Mouse (Mus musculus) adrenal gland, adult 2 months (tissue): ENCODE measurements around the gene Olfr957. TPM values are rescaled to one million over a fixed set of nuclear protein-coding genes. Genes with fewer than 3 reads are reported as not detected.
A peak's percentile ranks its signal among the peaks of the same experiment; 100 is the strongest.

Experiments used
- DNase-seq: peaks from one replicate; pipeline ENCODE4 v3.0.0; 2021
- long read RNA-seq: library from polyadenylated mRNA; stranded (forward); transcript quantifications from one replicate; pipeline ENCODE4 v2.0.0, GENCODE M21; 2021
- polyA plus RNA-seq: library from polyadenylated mRNA; depleted of rRNA; stranded (reverse); fragments of >200 nt; gene quantifications from 2 replicates; pipeline ENCODE4 v1.2.3, GENCODE M21; 2012; rRNA removed
- total RNA-seq, 2 experiments: library from RNA; stranded (reverse); gene quantifications; 2 replicates each; pipeline ENCODE4 v1.2.3; 2021

Gene Olfr957
- total RNA-seq (not detected), polyA plus RNA-seq (not detected in 2 replicates)
- long read RNA-seq, result 0 reads

DNA sequence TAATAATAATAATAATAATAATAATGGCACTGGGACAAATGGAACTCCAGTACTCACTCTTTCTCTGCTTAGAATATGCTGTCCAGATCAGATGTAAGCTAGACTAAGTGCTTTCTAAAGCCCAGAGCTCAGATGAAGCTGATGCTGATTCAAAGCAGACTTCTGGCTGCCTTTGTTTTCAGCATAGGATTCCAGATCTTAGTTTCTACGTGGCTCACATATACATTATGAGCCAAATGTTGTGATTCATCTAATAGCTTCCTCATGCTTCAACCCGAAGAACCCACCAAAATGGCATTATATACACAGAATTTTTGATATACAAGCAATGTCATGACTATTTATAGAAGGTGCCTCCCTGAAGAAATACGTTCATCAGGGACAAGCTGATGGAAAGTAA is at the start of gene Olfr957:
Olfr957 (minus strand) TSS at position 279 of the 400 bp plus-strand sequence.
- DNase-seq, result no peak

DNA sequence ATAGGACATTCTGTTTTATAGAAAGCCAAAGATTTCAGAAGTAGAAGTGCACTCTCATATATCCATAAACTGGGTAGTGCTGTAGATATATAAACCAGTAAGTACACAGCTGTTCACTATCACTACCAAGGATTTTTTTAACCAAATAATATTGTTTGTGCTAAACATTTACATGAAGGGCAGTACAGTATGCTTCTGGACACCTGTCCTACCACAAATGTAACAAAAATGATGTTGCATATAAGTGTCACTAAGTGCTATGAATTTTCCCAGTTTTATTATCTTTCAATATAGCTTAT is 42.7 kb upstream of the Olfr957 start:
- no peak for DNase-seq

DNA sequence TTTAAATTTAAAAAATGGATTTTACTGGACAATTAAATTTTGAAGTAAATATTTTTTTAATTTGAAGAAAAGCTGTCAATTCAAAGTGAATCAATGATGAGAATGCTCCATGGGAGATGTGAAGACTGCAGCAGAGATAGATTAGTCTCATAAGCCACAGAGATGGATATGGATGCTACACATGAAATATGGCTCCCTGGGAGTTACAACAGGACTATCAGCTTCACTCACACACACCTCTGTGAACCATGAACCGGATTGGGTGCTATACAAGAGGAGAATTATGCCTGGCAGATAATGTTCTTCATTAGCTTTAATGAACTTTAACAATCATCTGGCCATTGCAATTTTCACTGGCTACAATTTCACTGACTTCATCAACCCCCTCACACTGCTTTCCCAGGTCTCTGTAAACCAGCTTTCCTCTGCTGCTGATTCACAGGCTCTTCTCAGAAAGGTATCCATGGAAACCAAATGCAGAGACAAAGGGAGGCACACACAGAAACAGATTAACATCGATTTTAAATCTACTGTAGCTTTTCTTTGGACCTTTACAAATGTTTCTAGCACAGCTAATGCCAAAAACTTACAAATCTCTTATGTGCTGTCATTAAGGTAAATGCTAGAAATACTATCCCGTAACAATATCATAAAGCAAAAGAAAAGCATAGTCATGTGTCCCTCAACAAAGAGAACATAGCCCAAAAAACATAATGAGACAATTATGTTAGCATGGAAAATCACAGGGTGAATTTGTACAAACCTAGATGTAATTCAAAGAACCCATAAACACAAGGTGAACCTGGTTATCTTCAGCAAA is 42.1 kb upstream of the Olfr957 start:
- DNase-seq, result no peak

GRCm38 (mm10) chr9:39553946-39554345 is 38.3 kb upstream of the Olfr957 start, which contains the start of gene Olfr958:
Gene Olfr958, minus strand, starts transcription at chr9:39554054.
- DNase-seq, result no peak

- DNase-seq, result no peak
Measured at GRCm38 (mm10) chr9:39550806-39551205, 35.2 kb upstream of the Olfr957 start.

DNA sequence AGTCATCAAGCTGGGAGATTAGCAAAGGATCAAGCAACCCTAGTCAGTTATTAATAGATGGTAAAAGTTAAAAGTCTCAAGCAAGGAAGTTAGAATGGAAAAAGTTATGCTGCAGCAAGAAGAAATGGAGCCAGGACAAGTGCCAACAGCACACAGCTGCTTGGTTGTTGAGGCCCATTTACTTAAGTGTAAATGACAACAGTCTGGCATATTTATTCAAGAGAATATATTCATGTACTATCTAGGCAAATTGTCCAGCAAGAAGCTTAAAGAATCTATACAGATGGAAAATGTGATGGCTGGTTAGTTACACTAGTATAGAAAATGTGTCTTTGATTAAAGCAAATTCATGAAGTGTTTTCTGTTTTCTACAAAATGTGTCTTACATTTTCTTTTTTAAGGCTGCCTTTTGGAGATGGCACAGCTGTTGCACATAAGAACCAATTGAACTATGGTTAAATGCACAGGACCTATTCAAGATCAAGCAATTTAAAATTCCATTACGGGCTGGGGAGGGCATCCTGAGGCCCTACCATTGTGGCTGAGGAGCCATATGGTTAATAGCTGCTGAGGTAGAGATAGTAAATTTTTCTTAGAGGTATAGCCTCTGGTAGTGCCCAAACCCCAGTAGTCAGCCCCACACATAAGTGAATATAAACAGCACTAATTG is 8.1 kb upstream of the Olfr957 start:
- no peak for DNase-seq

GRCm38 (mm10) chr9:39518595-39518994 is 3.0 kb upstream of the Olfr957 start:
- no peak for DNase-seq

DNA sequence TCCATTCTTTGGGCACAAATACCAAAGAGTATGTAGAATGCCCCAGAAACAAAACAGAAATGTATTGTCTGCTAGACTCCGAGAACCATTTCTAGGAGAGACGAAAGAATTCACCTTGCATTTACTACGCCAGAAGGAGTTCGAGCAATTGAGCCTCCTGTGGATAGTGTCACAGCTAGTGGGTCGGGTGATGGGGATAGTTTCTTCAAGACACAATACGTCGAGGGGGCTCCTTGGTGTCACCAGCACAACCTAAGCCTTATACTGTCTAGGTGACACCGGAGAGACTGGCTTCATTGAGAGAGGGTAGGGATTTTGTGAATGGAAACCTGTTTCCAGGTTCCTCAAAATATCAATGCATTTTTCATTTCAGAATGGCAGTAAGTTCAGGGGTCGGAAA is 6.2 kb downstream of the Olfr957 start:
- DNase-seq, result no peak

DNA sequence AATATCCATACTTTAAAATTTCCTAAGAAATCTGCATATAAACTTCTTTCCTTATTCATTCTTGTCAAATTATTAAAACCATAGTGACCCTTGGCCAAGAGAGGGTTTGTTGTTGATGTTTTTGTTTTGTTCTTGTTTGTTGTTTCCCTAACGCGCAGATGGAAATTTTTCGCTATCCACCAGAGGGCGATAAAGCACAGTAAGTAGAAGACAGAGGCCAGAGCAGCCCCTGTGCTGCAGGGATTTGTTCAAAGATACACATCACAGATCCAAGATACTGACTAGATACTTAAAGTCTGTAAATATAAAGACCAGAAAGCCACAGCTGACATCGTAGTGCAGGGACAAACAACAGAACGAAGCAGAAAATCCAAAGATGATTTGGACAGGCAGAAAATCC is 6.6 kb downstream of the Olfr957 start:
- peak; percentile 28 for DNase-seq

DNA sequence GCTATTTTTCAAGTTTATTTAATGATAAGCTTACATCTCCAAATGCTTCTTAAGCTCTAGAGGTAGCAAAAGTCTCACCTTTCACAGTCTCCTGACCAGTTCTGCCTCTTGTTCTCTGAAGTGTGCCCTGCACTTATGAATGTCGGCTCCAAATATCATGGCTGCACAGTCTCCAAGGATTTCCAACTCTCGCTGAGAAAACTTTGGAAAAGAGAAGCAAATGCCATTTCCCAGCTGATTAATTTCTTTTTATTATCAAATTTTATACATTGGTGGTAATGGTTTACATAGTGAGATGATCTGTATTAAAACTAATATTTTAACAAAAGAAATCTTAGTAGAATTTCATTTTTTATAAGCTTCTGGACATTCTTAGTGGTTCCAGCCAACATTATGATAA is 21.7 kb downstream of the Olfr957 start, which contains the start of gene Olfr44:
Olfr44 (minus strand) TSS at position 101 of the 400 bp plus-strand sequence.
- no peak for DNase-seq

GRCm38 (mm10) chr9:39471844-39472243 is 43.8 kb downstream of the Olfr957 start, which contains the start of gene Olfr955:
Gene Olfr955, minus strand, starts transcription at chr9:39471944.
- DNase-seq, result no peak

Other genes starting within 250 kb of the Olfr957 start
- not detected for gene Olfr945, start 239.0 kb downstream of the Olfr957 start, total RNA-seq
- gene Olfr945, start 239.0 kb downstream of the Olfr957 start, polyA plus RNA-seq, result not detected in 2 replicates
- not detected for gene Olfr948, start 189.8 kb downstream of the Olfr957 start, total RNA-seq
- not detected in 2 replicates for gene Olfr948, start 189.8 kb downstream of the Olfr957 start, polyA plus RNA-seq
- gene Olfr951, start 128.4 kb downstream of the Olfr957 start, total RNA-seq, result not detected
- not detected in 2 replicates for gene Olfr951, start 128.4 kb downstream of the Olfr957 start, polyA plus RNA-seq
- gene Olfr952, start 88.7 kb downstream of the Olfr957 start, total RNA-seq, result not detected
- gene Olfr952, start 88.7 kb downstream of the Olfr957 start, polyA plus RNA-seq, result not detected in 2 replicates
- not detected for gene Olfr954, start 59.1 kb downstream of the Olfr957 start, total RNA-seq
- not detected in 2 replicates for gene Olfr954, start 59.1 kb downstream of the Olfr957 start, polyA plus RNA-seq
- not detected for gene Olfr955, start 43.9 kb downstream of the Olfr957 start, total RNA-seq
- gene Olfr955, start 43.9 kb downstream of the Olfr957 start, polyA plus RNA-seq, result not detected in 2 replicates
- gene Olfr44, start 21.8 kb downstream of the Olfr957 start, total RNA-seq, result not detected
- not detected in 2 replicates for gene Olfr44, start 21.8 kb downstream of the Olfr957 start, polyA plus RNA-seq
- not detected for gene Olfr958, start 38.2 kb upstream of the Olfr957 start, total RNA-seq
- gene Olfr958, start 38.2 kb upstream of the Olfr957 start, polyA plus RNA-seq, result not detected in 2 replicates
- gene Olfr959, start 59.8 kb upstream of the Olfr957 start, total RNA-seq, result not detected
- not detected in 2 replicates for gene Olfr959, start 59.8 kb upstream of the Olfr957 start, polyA plus RNA-seq
- gene AW551984, start 88.6 kb upstream of the Olfr957 start, total RNA-seq, result 10 to 100 TPM in 1 of 2 experiments, 1 to 10 TPM in 1; 9.0 to 12.1 TPM
- gene AW551984, start 88.6 kb upstream of the Olfr957 start, polyA plus RNA-seq, result 9.0 and 15.0 TPM in 2 replicates
- gene Olfr148, start 94.8 kb upstream of the Olfr957 start, total RNA-seq, result not detected
- not detected in 2 replicates for gene Olfr148, start 94.8 kb upstream of the Olfr957 start, polyA plus RNA-seq
- not detected for gene Olfr960, start 105.6 kb upstream of the Olfr957 start, total RNA-seq
- not detected in 2 replicates for gene Olfr960, start 105.6 kb upstream of the Olfr957 start, polyA plus RNA-seq
- not detected for gene Olfr961, start 129.3 kb upstream of the Olfr957 start, total RNA-seq
- not detected in 2 replicates for gene Olfr961, start 129.3 kb upstream of the Olfr957 start, polyA plus RNA-seq
- not detected for gene Olfr963, start 151.4 kb upstream of the Olfr957 start, total RNA-seq
- gene Olfr963, start 151.4 kb upstream of the Olfr957 start, polyA plus RNA-seq, result not detected in 2 replicates
- gene Olfr149, start 191.3 kb upstream of the Olfr957 start, total RNA-seq, result not detected
- not detected in 2 replicates for gene Olfr149, start 191.3 kb upstream of the Olfr957 start, polyA plus RNA-seq
- gene Olfr965, start 195.5 kb upstream of the Olfr957 start, total RNA-seq, result not detected
- not detected in 2 replicates for gene Olfr965, start 195.5 kb upstream of the Olfr957 start, polyA plus RNA-seq
- not detected for gene Olfr150, start 215.2 kb upstream of the Olfr957 start, total RNA-seq
- gene Olfr150, start 215.2 kb upstream of the Olfr957 start, polyA plus RNA-seq, result not detected in 2 replicates
- not detected for gene Olfr967, start 230.4 kb upstream of the Olfr957 start, total RNA-seq
- not detected in 2 replicates for gene Olfr967, start 230.4 kb upstream of the Olfr957 start, polyA plus RNA-seq